Mouse (Mus musculus): Measurements from ENCODE around the gene Ttc30b. TPM values are rescaled to one million over a fixed set of nuclear protein-coding genes. Genes with fewer than 3 reads are reported as not detected.

The Ttc30b gene
- polyA plus RNA-seq, 1 experiment from 2014 or later = 14.8 TPM

GRCm38 (mm10) chr2:75930941-75931340 is 7.4 kb downstream of the Ttc30b start:
- no peak for ATAC-seq (ENCODE audit: low read depth)
- peaks cover 19% of the 10 kb centered on the region for H3K36me3 ChIP-seq (ENCODE audit: control insufficient read depth, insufficient read depth, low read length)
- no peaks in the 10 kb centered on the region for H3K27me3 ChIP-seq (replicated peaks; ENCODE audit: control insufficient read depth, insufficient read depth, low read length)
- no peaks in the 10 kb centered on the region for H3K4me1 ChIP-seq (ENCODE audit: control insufficient read depth, insufficient read depth, low read length)
- no peak overlapping the region for H3K4me3 ChIP-seq (ENCODE audit: low read depth, low read length)
- no peak overlapping the region for H3K27ac ChIP-seq (replicated peaks; ENCODE audit: low read depth, low read length)
- H3K9me3 ChIP-seq (ENCODE audit: control insufficient read depth, low read length) = no peaks in the 10 kb centered on the region
- 83% methylated on average over 2 of the region's 2 CpGs for WGBS
- no peak overlapping the region for H3K9ac ChIP-seq (ENCODE audit: low read depth, low read length)
- DNase-seq (ENCODE audit: low spot score) = no peak
- H3K4me2 ChIP-seq (ENCODE audit: low read depth, low read length) = no peak overlapping the region

GRCm38 (mm10) chr2:75929786-75930444 is 8.5 kb downstream of the Ttc30b start:
- WGBS = 85% methylated on average over 6 of the region's 6 CpGs
- H3K36me3 ChIP-seq (ENCODE audit: control insufficient read depth, insufficient read depth, low read length) = peaks cover 19% of the 10 kb centered on the region
- H3K4me1 ChIP-seq (ENCODE audit: control insufficient read depth, insufficient read depth, low read length) = no peaks in the 10 kb centered on the region
- H3K27me3 ChIP-seq (replicated peaks; ENCODE audit: control insufficient read depth, insufficient read depth, low read length) = no peaks in the 10 kb centered on the region
- H3K4me3 ChIP-seq (ENCODE audit: low read depth, low read length) = no peak overlapping the region
- H3K4me2 ChIP-seq (ENCODE audit: low read depth, low read length) = no peak overlapping the region
- no peaks in the 10 kb centered on the region for H3K9me3 ChIP-seq (ENCODE audit: control insufficient read depth, low read length)
- H3K27ac ChIP-seq (replicated peaks; ENCODE audit: low read depth, low read length) = no peak overlapping the region
- ATAC-seq (ENCODE audit: low read depth) (no peak), DNase-seq (ENCODE audit: low spot score) (peak; percentile 10)
- no peak overlapping the region; the same call in 1 of the 2 replicates for H3K9ac ChIP-seq (ENCODE audit: low read depth, low read length)

GRCm38 (mm10) chr2:75929141-75929540 is 9.2 kb downstream of the Ttc30b start:
- Histone ChIP-seq H3K27ac (replicated peaks; ENCODE audit: low read depth, low read length) (no peak overlapping the region), H3K27me3 (replicated peaks; ENCODE audit: control insufficient read depth, insufficient read depth, low read length) (no peaks in the 10 kb centered on the region), H3K36me3 (ENCODE audit: control insufficient read depth, insufficient read depth, low read length) (peaks cover 19% of the 10 kb centered on the region), H3K4me3 (ENCODE audit: low read depth, low read length) (no peak overlapping the region), H3K4me2 (ENCODE audit: low read depth, low read length) (no peak overlapping the region), H3K4me1 (ENCODE audit: control insufficient read depth, insufficient read depth, low read length) (no peaks in the 10 kb centered on the region), H3K9ac (ENCODE audit: low read depth, low read length) (no peak overlapping the region), H3K9me3 (ENCODE audit: control insufficient read depth, low read length) (no peaks in the 10 kb centered on the region)
- WGBS = 85% methylated on average over 2 of the region's 2 CpGs
- DNase-seq (ENCODE audit: low spot score) (no peak), ATAC-seq (ENCODE audit: low read depth) (no peak)

- ATAC-seq (ENCODE audit: low read depth) = no peak
- no peak for DNase-seq (ENCODE audit: low spot score)
These were observed 10.4 kb downstream of the Ttc30b start for GRCm38 (mm10) chr2:75928011-75928410.

GRCm38 (mm10) chr2:75926061-75926460 is 12.3 kb downstream of the Ttc30b start:
- 78% methylated on average over 5 of the region's 5 CpGs for WGBS
- H3K9ac ChIP-seq (ENCODE audit: low read depth, low read length) = no peak overlapping the region
- DNase-seq (ENCODE audit: low spot score) (no peak), ATAC-seq (ENCODE audit: low read depth) (no peak)
- no peak overlapping the region for H3K27ac ChIP-seq (replicated peaks; ENCODE audit: low read depth, low read length)
- no peaks in the 10 kb centered on the region for H3K27me3 ChIP-seq (replicated peaks; ENCODE audit: control insufficient read depth, insufficient read depth, low read length)
- no peak overlapping the region for H3K4me2 ChIP-seq (ENCODE audit: low read depth, low read length)
- H3K9me3 ChIP-seq (ENCODE audit: control insufficient read depth, low read length) = no peaks in the 10 kb centered on the region
- no peak overlapping the region for H3K4me3 ChIP-seq (ENCODE audit: low read depth, low read length)
- no peaks in the 10 kb centered on the region for H3K4me1 ChIP-seq (ENCODE audit: control insufficient read depth, insufficient read depth, low read length)
- peaks cover 22% of the 10 kb centered on the region for H3K36me3 ChIP-seq (ENCODE audit: control insufficient read depth, insufficient read depth, low read length)

More at GRCm38 (mm10) chr2:75928011-75928410, 10.4 kb downstream of the Ttc30b start:
- no peak overlapping the region for H3K4me3 ChIP-seq (ENCODE audit: low read depth, low read length)
- WGBS = 94% methylated on average over 3 of the region's 3 CpGs
- no peak overlapping the region for H3K27ac ChIP-seq (replicated peaks; ENCODE audit: low read depth, low read length)
- no peak overlapping the region for H3K4me2 ChIP-seq (ENCODE audit: low read depth, low read length)
- no peaks in the 10 kb centered on the region for H3K9me3 ChIP-seq (ENCODE audit: control insufficient read depth, low read length)
- no peak overlapping the region for H3K9ac ChIP-seq (ENCODE audit: low read depth, low read length)
- no peaks in the 10 kb centered on the region for H3K27me3 ChIP-seq (replicated peaks; ENCODE audit: control insufficient read depth, insufficient read depth, low read length)
- H3K36me3 ChIP-seq (ENCODE audit: control insufficient read depth, insufficient read depth, low read length) = peaks cover 20% of the 10 kb centered on the region
- no peaks in the 10 kb centered on the region for H3K4me1 ChIP-seq (ENCODE audit: control insufficient read depth, insufficient read depth, low read length)

- WGBS = 86% methylated on average over 4 of the region's 4 CpGs
- Histone ChIP-seq H3K27ac (replicated peaks; ENCODE audit: low read depth, low read length) (no peak overlapping the region), H3K27me3 (replicated peaks; ENCODE audit: control insufficient read depth, insufficient read depth, low read length) (no peaks in the 10 kb centered on the region), H3K4me3 (ENCODE audit: low read depth, low read length) (no peak overlapping the region), H3K4me2 (ENCODE audit: low read depth, low read length) (no peak overlapping the region), H3K9me3 (ENCODE audit: control insufficient read depth, low read length) (no peaks in the 10 kb centered on the region), H3K9ac (ENCODE audit: low read depth, low read length) (no peak overlapping the region), H3K4me1 (ENCODE audit: control insufficient read depth, insufficient read depth, low read length) (no peaks in the 10 kb centered on the region), H3K36me3 (ENCODE audit: control insufficient read depth, insufficient read depth, low read length) (peaks cover 22% of the 10 kb centered on the region; the same call in 1 of the 2 replicates)
- DNase-seq (ENCODE audit: low spot score) (no peak), ATAC-seq (ENCODE audit: low read depth) (no peak)
These were observed 14.5 kb downstream of the Ttc30b start for GRCm38 (mm10) chr2:75923807-75924340.

- no peak overlapping the region for H3K4me2 ChIP-seq (ENCODE audit: low read depth, low read length)
- no peaks in the 10 kb centered on the region for H3K4me1 ChIP-seq (ENCODE audit: control insufficient read depth, insufficient read depth, low read length)
- ATAC-seq (ENCODE audit: low read depth) (no peak), DNase-seq (ENCODE audit: low spot score) (no peak)
- 93% methylated on average over 3 of the region's 3 CpGs for WGBS
- peaks cover 25% of the 10 kb centered on the region for H3K36me3 ChIP-seq (ENCODE audit: control insufficient read depth, insufficient read depth, low read length)
- no peak overlapping the region for H3K9ac ChIP-seq (ENCODE audit: low read depth, low read length)
- no peak overlapping the region for H3K4me3 ChIP-seq (ENCODE audit: low read depth, low read length)
- no peak overlapping the region for H3K27ac ChIP-seq (replicated peaks; ENCODE audit: low read depth, low read length)
- H3K9me3 ChIP-seq (ENCODE audit: control insufficient read depth, low read length) = no peaks in the 10 kb centered on the region
- no peaks in the 10 kb centered on the region for H3K27me3 ChIP-seq (replicated peaks; ENCODE audit: control insufficient read depth, insufficient read depth, low read length)
These were observed 23.3 kb downstream of the Ttc30b start for GRCm38 (mm10) chr2:75915040-75915439.

GRCm38 (mm10) chr2:75907142-75907541 is 31.2 kb downstream of the Ttc30b start:
- 77% methylated on average over 1 of the region's 1 CpGs for WGBS
- Histone ChIP-seq H3K9me3 (ENCODE audit: control insufficient read depth, low read length) (no peaks in the 10 kb centered on the region), H3K4me2 (ENCODE audit: low read depth, low read length) (no peak overlapping the region), H3K9ac (ENCODE audit: low read depth, low read length) (no peak overlapping the region), H3K27me3 (replicated peaks; ENCODE audit: control insufficient read depth, insufficient read depth, low read length) (no peaks in the 10 kb centered on the region), H3K4me1 (ENCODE audit: control insufficient read depth, insufficient read depth, low read length) (no peaks in the 10 kb centered on the region), H3K4me3 (ENCODE audit: low read depth, low read length) (no peak overlapping the region), H3K27ac (replicated peaks; ENCODE audit: low read depth, low read length) (no peak overlapping the region), H3K36me3 (ENCODE audit: control insufficient read depth, insufficient read depth, low read length) (peaks cover 40% of the 10 kb centered on the region)
- ATAC-seq (ENCODE audit: low read depth) = no peak
- no peak for DNase-seq (ENCODE audit: low spot score)

- DNase-seq (ENCODE audit: low spot score) (no peak), ATAC-seq (ENCODE audit: low read depth) (no peak)
- no peaks in the 10 kb centered on the region for H3K27me3 ChIP-seq (replicated peaks; ENCODE audit: control insufficient read depth, insufficient read depth, low read length)
- H3K36me3 ChIP-seq (ENCODE audit: control insufficient read depth, insufficient read depth, low read length) = peaks cover 20% of the 10 kb centered on the region; the same call in 1 of the 2 replicates
- 88% methylated on average over 9 of the region's 9 CpGs for WGBS
- no peak overlapping the region for H3K4me3 ChIP-seq (ENCODE audit: low read depth, low read length)
- no peaks in the 10 kb centered on the region for H3K4me1 ChIP-seq (ENCODE audit: control insufficient read depth, insufficient read depth, low read length)
- H3K27ac ChIP-seq (replicated peaks; ENCODE audit: low read depth, low read length) = no peak overlapping the region
- peaks cover 8% of the 10 kb centered on the region; the same call in 1 of the 2 replicates for H3K9me3 ChIP-seq (ENCODE audit: control insufficient read depth, low read length)
- H3K4me2 ChIP-seq (ENCODE audit: low read depth, low read length) = no peak overlapping the region
- H3K9ac ChIP-seq (ENCODE audit: low read depth, low read length) = no peak overlapping the region
These were observed 36.5 kb downstream of the Ttc30b start for GRCm38 (mm10) chr2:75901869-75902268.

Data from embryonic facial prominence, embryonic 14.5 days (tissue).